Mouse (Mus musculus) hindbrain, embryonic 11.5 days (tissue): ENCODE results near the gene Lhfp. TPM values are rescaled to one million over a fixed set of nuclear protein-coding genes. Genes with fewer than 3 reads are reported as not detected.

Source experiments
- ATAC-seq: fragments of 200-750 bp; cut with Nextera tagmentation; 2 replicates; pipeline ENCODE4 v1.8.0; 2017; ENCODE audit warnings: mild to moderate bottlenecking, moderate TSS enrichment, moderate library complexity; ENCODE audit not compliant: low FRiP score
- DNase-seq: peaks from one replicate; pipeline ENCODE4 v3.0.0-alpha.2; 2015; ENCODE audit warnings: low spot score
- H3K27ac ChIP-seq: fragments of 300-500 bp; sonication (generic); 2 replicates; pipeline ENCODE4 v1.5.1; 2014; ENCODE audit warnings: mild to moderate bottlenecking, low read depth, low read length
- H3K27me3 ChIP-seq: fragments of 300-500 bp; sonication (generic); 2 replicates; pipeline ENCODE4 v1.6.1; 2014; ENCODE audit warnings: mild to moderate bottlenecking, low read length, moderate library complexity, mixed read lengths; ENCODE audit not compliant: control insufficient read depth, insufficient read depth
- H3K36me3 ChIP-seq: fragments of 300-500 bp; sonication (generic); 2 replicates; pipeline ENCODE4 v1.6.1; 2014; ENCODE audit warnings: mild to moderate bottlenecking, low read length, moderate library complexity, mixed read lengths; ENCODE audit not compliant: control insufficient read depth, insufficient read depth
- H3K4me1 ChIP-seq: fragments of 300-500 bp; sonication (generic); replicated peaks from 2 replicates; pipeline ENCODE4 v1.6.1; 2014; ENCODE audit warnings: low read length, mixed read lengths; ENCODE audit not compliant: control insufficient read depth, insufficient read depth
- H3K4me2 ChIP-seq: fragments of 300-500 bp; sonication (generic); replicated peaks from 2 replicates; pipeline ENCODE4 v1.6.1; 2014; ENCODE audit warnings: mild to moderate bottlenecking, low read depth, low read length
- H3K4me3 ChIP-seq: fragments of 300-500 bp; sonication (generic); 2 replicates; pipeline ENCODE4 v1.5.1; 2014; ENCODE audit warnings: low read depth, low read length
- H3K9ac ChIP-seq: fragments of 300-500 bp; sonication (generic); 2 replicates; pipeline ENCODE4 v1.6.1; 2014; ENCODE audit warnings: low read depth, low read length
- H3K9me3 ChIP-seq: fragments of 300-500 bp; sonication (generic); 2 replicates; pipeline ENCODE4 v1.6.1; 2016; ENCODE audit warnings: low read length; ENCODE audit not compliant: control insufficient read depth
- WGBS: fragments of 180-500 bp; shearing (Covaris S2); extraction: QIAGEN DNeasy Blood & Tissue Kit; methylation state at CpG from one replicate; pipeline ENCODE4 v1.1.7; 2014; 5-methylcytosine and 5-hydroxymethylcytosine counted together
- polyA plus RNA-seq: library from polyadenylated mRNA; unstranded; fragments of >200 nt; fragmentation: Nextera tagmentation; extraction: Ambion mirVana; gene quantifications from 2 replicates; pipeline ENCODE4 v1.2.1, GENCODE M21; 2014

The Lhfp gene
- polyA plus RNA-seq, 1 experiment from 2014 or later: 45.2 TPM

- peak; percentile 39 for DNase-seq
- WGBS: 41% methylated on average over 10 of the region's 10 CpGs
- no peaks in the 10 kb centered on the region for H3K9me3 ChIP-seq
- H3K4me1 ChIP-seq: peaks cover 12% of the 10 kb centered on the region
- H3K27me3 ChIP-seq: 0 out of 2 replicates have a peak, but pooled peaks cover 2% of the 10 kb centered on the region
- no peak overlapping the region for H3K4me2 ChIP-seq
- 0 out of 2 replicates have a peak, but pooled peaks have one; percentile 31 for ATAC-seq
- no peaks in the 10 kb centered on the region for H3K36me3 ChIP-seq
- peak overlapping the region; percentile 65 for H3K27ac ChIP-seq
- H3K4me3 ChIP-seq: no peak overlapping the region
- peak overlapping the region; percentile 11; the same call in 1 of the 2 replicates for H3K9ac ChIP-seq
These were observed 160.3 kb downstream of the Lhfp start for GRCm38 (mm10) chr3:53201670-53202069.

- Histone ChIP-seq H3K36me3 (no peaks in the 10 kb centered on the region), H3K4me2 (peak overlapping the region; percentile 8; the same call in 1 of the 2 replicates), H3K4me1 (peaks cover 12% of the 10 kb centered on the region), H3K27ac (0 out of 2 replicates have a peak overlapping the region, but pooled peaks have one; percentile 9), H3K4me3 (no peak overlapping the region), H3K9ac (peak overlapping the region; percentile 11; the same call in 1 of the 2 replicates), H3K27me3 (0 out of 2 replicates have a peak, but pooled peaks cover 2% of the 10 kb centered on the region), H3K9me3 (no peaks in the 10 kb centered on the region)
- no peak for DNase-seq
- 38% methylated on average over 6 of the region's 6 CpGs for WGBS
- no peak for ATAC-seq
These were observed 160.9 kb downstream of the Lhfp start for GRCm38 (mm10) chr3:53202184-53202583.

- H3K27ac ChIP-seq: 0 out of 2 replicates have a peak overlapping the region, but pooled peaks have one; percentile 9
- no peak overlapping the region for H3K4me2 ChIP-seq
- peaks cover 12% of the 10 kb centered on the region for H3K4me1 ChIP-seq
- no peak overlapping the region for H3K4me3 ChIP-seq
- no peak for ATAC-seq
- 84% methylated on average over 3 of the region's 3 CpGs for WGBS
- no peaks in the 10 kb centered on the region for H3K9me3 ChIP-seq
- no peak for DNase-seq
- H3K9ac ChIP-seq: no peak overlapping the region
- 0 out of 2 replicates have a peak, but pooled peaks cover 2% of the 10 kb centered on the region for H3K27me3 ChIP-seq
- H3K36me3 ChIP-seq: no peaks in the 10 kb centered on the region
These were observed 161.4 kb downstream of the Lhfp start for GRCm38 (mm10) chr3:53202698-53203097.

- H3K4me1 ChIP-seq: peaks cover 12% of the 10 kb centered on the region
- no peak overlapping the region for H3K9ac ChIP-seq
- no peaks in the 10 kb centered on the region for H3K9me3 ChIP-seq
These were observed 162.3 kb downstream of the Lhfp start for GRCm38 (mm10) chr3:53203656-53204055.

GRCm38 (mm10) chr3:53204348-53204984, 163.1 kb downstream of the Lhfp start:
- WGBS: 74% methylated on average over 7 of the region's 7 CpGs
- Histone ChIP-seq H3K4me3 (no peak overlapping the region), H3K9me3 (no peaks in the 10 kb centered on the region), H3K27me3 (0 out of 2 replicates have a peak, but pooled peaks cover 2% of the 10 kb centered on the region), H3K36me3 (no peaks in the 10 kb centered on the region), H3K27ac (no peak overlapping the region), H3K4me1 (peaks cover 12% of the 10 kb centered on the region), H3K4me2 (no peak overlapping the region), H3K9ac (no peak overlapping the region)
- no peak for DNase-seq
- ATAC-seq: no peak

More at GRCm38 (mm10) chr3:53203656-53204055, 162.3 kb downstream of the Lhfp start:
- DNase-seq: no peak
- no peak overlapping the region for H3K4me3 ChIP-seq
- H3K27ac ChIP-seq: 0 out of 2 replicates have a peak overlapping the region, but pooled peaks have one; percentile 27
- H3K27me3 ChIP-seq: 0 out of 2 replicates have a peak, but pooled peaks cover 2% of the 10 kb centered on the region
- H3K36me3 ChIP-seq: no peaks in the 10 kb centered on the region
- no peak overlapping the region for H3K4me2 ChIP-seq
- no peak for ATAC-seq
- 66% methylated on average over 5 of the region's 5 CpGs for WGBS

- no peak for DNase-seq
- Histone ChIP-seq H3K27ac (no peak overlapping the region; the same call in 1 of the 2 replicates), H3K9ac (no peak overlapping the region), H3K36me3 (no peaks in the 10 kb centered on the region), H3K4me1 (peaks cover 12% of the 10 kb centered on the region), H3K9me3 (no peaks in the 10 kb centered on the region), H3K27me3 (0 out of 2 replicates have a peak, but pooled peaks cover 2% of the 10 kb centered on the region), H3K4me3 (no peak overlapping the region), H3K4me2 (no peak overlapping the region)
- WGBS: 91% methylated on average over 1 of the region's 1 CpGs
- ATAC-seq: no peak
These were observed 163.6 kb downstream of the Lhfp start for GRCm38 (mm10) chr3:53204985-53205365.

- Histone ChIP-seq H3K4me1 (peaks cover 12% of the 10 kb centered on the region), H3K27me3 (0 out of 2 replicates have a peak, but pooled peaks cover 2% of the 10 kb centered on the region), H3K9me3 (no peaks in the 10 kb centered on the region), H3K4me2 (no peak overlapping the region), H3K4me3 (no peak overlapping the region), H3K9ac (no peak overlapping the region), H3K27ac (peak overlapping the region; percentile 18), H3K36me3 (no peaks in the 10 kb centered on the region)
- no peak for ATAC-seq
- DNase-seq: no peak
- 88% methylated on average over 3 of the region's 3 CpGs for WGBS
These were observed 164.4 kb downstream of the Lhfp start for GRCm38 (mm10) chr3:53205706-53206105.

- H3K4me1 ChIP-seq: peaks cover 14% of the 10 kb centered on the region; the same call in 1 of the 2 replicates
- H3K9me3 ChIP-seq: no peaks in the 10 kb centered on the region
- H3K4me2 ChIP-seq: peak overlapping the region; percentile 18; the same call in 1 of the 2 replicates
- peak; percentile 71 for ATAC-seq
- no peak overlapping the region for H3K9ac ChIP-seq
- peak overlapping the region; percentile 67 for H3K27ac ChIP-seq
- no peaks in the 10 kb centered on the region for H3K36me3 ChIP-seq
- DNase-seq: peak; percentile 73
- 15% methylated on average over 11 of the region's 11 CpGs for WGBS
- H3K4me3 ChIP-seq: no peak overlapping the region
- H3K27me3 ChIP-seq: 0 out of 2 replicates have a peak, but pooled peaks cover 2% of the 10 kb centered on the region
These were observed 165.3 kb downstream of the Lhfp start for GRCm38 (mm10) chr3:53206509-53207224.
